In the genomic region with DNA sequence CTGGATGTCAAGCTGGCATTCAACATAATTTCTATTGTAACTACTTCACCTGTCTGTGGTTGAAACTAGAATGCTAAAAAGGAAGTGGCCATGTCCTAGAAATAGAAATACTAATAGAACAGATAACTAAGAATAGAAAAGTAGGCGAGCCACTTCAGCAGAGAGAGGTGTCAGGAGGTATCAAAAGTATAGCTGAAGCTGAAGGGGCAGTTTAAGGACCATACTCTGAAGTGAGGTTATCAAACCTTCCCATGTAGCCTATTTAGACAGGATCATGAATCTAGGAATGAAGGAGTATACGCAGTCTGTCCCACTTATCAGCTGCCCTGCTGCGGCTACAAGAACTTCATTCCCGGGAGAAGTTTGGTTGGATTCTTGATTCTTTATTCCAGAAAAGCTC, we compare ENCODE assay signal across 11 mouse cellular contexts. TPM values are rescaled to one million over a fixed set of nuclear protein-coding genes. Genes with fewer than 3 reads are reported as not detected.
DNase-seq lines count a peak whose midpoint lies in the region; ATAC-seq and TF ChIP-seq lines count a peak whose summit lies in the region.
"Had no signal": no experiment of that assay in that cellular context is flagged by ENCODE, and none has a peak within 500 bp of the region (broad histone marks: within the 10 kb centered on the region; RNA-seq: fewer than 3 reads in every experiment).

No protein-coding gene starts in this region.

- H3K36me3 ChIP-seq in forebrain, embryonic 16.5 days (ENCODE audit: control insufficient read depth, insufficient read depth) = no peaks in the 10 kb centered on the region
- no peaks in the 10 kb centered on the region for H3K36me3 ChIP-seq in forebrain, embryonic 10.5 days (replicated peaks)
- no peaks in the 10 kb centered on the region for H3K36me3 ChIP-seq in intestine, embryonic 14.5 days (ENCODE audit: control insufficient read depth, insufficient read depth, low read length)
- no peaks in the 10 kb centered on the region for H3K36me3 ChIP-seq in intestine, postnatal 0 days (ENCODE audit: control insufficient read depth, insufficient read depth)
- H3K36me3 ChIP-seq in neural tube, embryonic 13.5 days = no peaks in the 10 kb centered on the region
- no peaks in the 10 kb centered on the region for H3K36me3 ChIP-seq in stomach, postnatal 0 days (ENCODE audit: control insufficient read depth, insufficient read depth, low read length)
- H3K36me3 ChIP-seq: G1E had no signal

- no peak for ATAC-seq in forebrain, embryonic 16.5 days
- ATAC-seq in intestine, embryonic 14.5 days (replicated peaks; ENCODE audit: low FRiP score, low TSS enrichment, low read depth) = no peak
- no peak for ATAC-seq in intestine, postnatal 0 days
- no peak for ATAC-seq in neural tube, embryonic 13.5 days (ENCODE audit: low read depth)
- ATAC-seq in stomach, postnatal 0 days (ENCODE audit: low FRiP score, low TSS enrichment) = no peak
- ATAC-seq: activated CD4-positive, CD25-positive, alpha-beta regulatory T cell, adult 4 months had no signal

- no peaks in the 10 kb centered on the region for H3K27me3 ChIP-seq in forebrain, embryonic 16.5 days (replicated peaks; ENCODE audit: control insufficient read depth, insufficient read depth, low read length)
- no peaks in the 10 kb centered on the region for H3K27me3 ChIP-seq in forebrain, embryonic 10.5 days (ENCODE audit: poor library complexity, severe bottlenecking)
- H3K27me3 ChIP-seq in intestine, embryonic 14.5 days (replicated peaks; ENCODE audit: control insufficient read depth, insufficient read depth, low read length) = no peaks in the 10 kb centered on the region
- H3K27me3 ChIP-seq in intestine, postnatal 0 days (replicated peaks; ENCODE audit: control insufficient read depth, insufficient read depth, low read length) = no peaks in the 10 kb centered on the region
- no peaks in the 10 kb centered on the region for H3K27me3 ChIP-seq in neural tube, embryonic 13.5 days
- H3K27me3 ChIP-seq in stomach, postnatal 0 days (ENCODE audit: control insufficient read depth, insufficient read depth, low read length) = no peaks in the 10 kb centered on the region

- H3K27ac ChIP-seq in forebrain, embryonic 16.5 days (ENCODE audit: low read length) = no peak overlapping the region
- no peak overlapping the region for H3K27ac ChIP-seq in forebrain, embryonic 10.5 days
- H3K27ac ChIP-seq in intestine, embryonic 14.5 days (ENCODE audit: low read depth) = no peak overlapping the region
- H3K27ac ChIP-seq in intestine, postnatal 0 days (ENCODE audit: low read depth, low read length) = no peak overlapping the region
- H3K27ac ChIP-seq in neural tube, embryonic 13.5 days (replicated peaks) = no peak overlapping the region
- H3K27ac ChIP-seq in stomach, postnatal 0 days (replicated peaks) = no peak overlapping the region

- no peak overlapping the region for H3K4me3 ChIP-seq in forebrain, embryonic 16.5 days (replicated peaks; ENCODE audit: low read length)
- no peak overlapping the region for H3K4me3 ChIP-seq in forebrain, embryonic 10.5 days
- peak overlapping the region; percentile 8; the same call in 1 of the 2 replicates for H3K4me3 ChIP-seq in intestine, embryonic 14.5 days (ENCODE audit: low read depth, low read length)
- no peak overlapping the region for H3K4me3 ChIP-seq in intestine, postnatal 0 days (ENCODE audit: low read depth, low read length)
- no peak overlapping the region for H3K4me3 ChIP-seq in neural tube, embryonic 13.5 days
- no peak overlapping the region for H3K4me3 ChIP-seq in stomach, postnatal 0 days (ENCODE audit: low read depth, low read length)
- H3K4me3 ChIP-seq: myocyte had no signal

- no peak for TF ChIP-seq EP300 in stomach, postnatal 0 days (optimal IDR thresholded peaks at IDR 0.05)

- H3K9me3 ChIP-seq in forebrain, embryonic 16.5 days (ENCODE audit: control insufficient read depth, low read length) = no peaks in the 10 kb centered on the region
- H3K9me3 ChIP-seq in forebrain, embryonic 10.5 days = no peaks in the 10 kb centered on the region
- H3K9me3 ChIP-seq in intestine, embryonic 14.5 days (ENCODE audit: control insufficient read depth, low read length) = no peaks in the 10 kb centered on the region
- no peaks in the 10 kb centered on the region for H3K9me3 ChIP-seq in intestine, postnatal 0 days (ENCODE audit: control insufficient read depth)
- no peaks in the 10 kb centered on the region for H3K9me3 ChIP-seq in neural tube, embryonic 13.5 days
- no peaks in the 10 kb centered on the region for H3K9me3 ChIP-seq in stomach, postnatal 0 days (ENCODE audit: control insufficient read depth, low read length)
- H3K9me3 ChIP-seq: G1E had no signal

- H3K4me2 ChIP-seq in forebrain, embryonic 16.5 days (ENCODE audit: low read length) = peak overlapping the region; percentile 10; the same call in 1 of the 2 replicates
- H3K4me2 ChIP-seq in intestine, embryonic 14.5 days (ENCODE audit: low read length) = peak overlapping the region; percentile 44
- no peak overlapping the region for H3K4me2 ChIP-seq in intestine, postnatal 0 days (replicated peaks; ENCODE audit: low read depth)
- peak overlapping the region; percentile 38 for H3K4me2 ChIP-seq in neural tube, embryonic 13.5 days
- H3K4me2 ChIP-seq in stomach, postnatal 0 days (replicated peaks; ENCODE audit: low read depth) = peak overlapping the region; percentile 41; the same call in 1 of the 2 replicates

- no peaks in the 10 kb centered on the region for H3K4me1 ChIP-seq in forebrain, embryonic 16.5 days (replicated peaks; ENCODE audit: control insufficient read depth, insufficient read depth, low read length)
- H3K4me1 ChIP-seq in forebrain, embryonic 10.5 days = no peaks in the 10 kb centered on the region
- no peaks in the 10 kb centered on the region for H3K4me1 ChIP-seq in intestine, embryonic 14.5 days (replicated peaks; ENCODE audit: control insufficient read depth, insufficient read depth, low read length)
- H3K4me1 ChIP-seq in intestine, postnatal 0 days (replicated peaks; ENCODE audit: control insufficient read depth, insufficient read depth, low read length) = no peaks in the 10 kb centered on the region
- H3K4me1 ChIP-seq in neural tube, embryonic 13.5 days (replicated peaks) = no peaks in the 10 kb centered on the region
- no peaks in the 10 kb centered on the region for H3K4me1 ChIP-seq in stomach, postnatal 0 days (replicated peaks; ENCODE audit: control insufficient read depth, insufficient read depth)

- TF ChIP-seq CTCF in intestine, postnatal 0 days (IDR thresholded peaks at IDR 0.05; ENCODE audit: low read depth) = no peak
- no peak for TF ChIP-seq CTCF in stomach, postnatal 0 days (IDR thresholded peaks at IDR 0.05; ENCODE audit: low read depth)

- no peak overlapping the region for H3K9ac ChIP-seq in forebrain, embryonic 16.5 days (replicated peaks; ENCODE audit: low read depth, low read length)
- H3K9ac ChIP-seq in intestine, embryonic 14.5 days (ENCODE audit: low read length) = no peak overlapping the region
- no peak overlapping the region for H3K9ac ChIP-seq in intestine, postnatal 0 days (ENCODE audit: low read depth, low read length)
- H3K9ac ChIP-seq in neural tube, embryonic 13.5 days = no peak overlapping the region
- no peak overlapping the region for H3K9ac ChIP-seq in stomach, postnatal 0 days (ENCODE audit: low read length)

- no peak for DNase-seq in forebrain, embryonic 10.5 days (ENCODE audit: extremely low spot score, low spot score)
- no peak for DNase-seq in intestine, embryonic 14.5 days (ENCODE audit: low spot score)
- DNase-seq in neural tube, embryonic 10.5 days (ENCODE audit: extremely low spot score, low spot score) = no peak
- no peak for DNase-seq in stomach, postnatal 0 days (ENCODE audit: low spot score)
- no peak for DNase-seq in retina, postnatal 1 day

- WGBS in forebrain, embryonic 16.5 days = 75% methylated on average over 4 of the region's 4 CpGs
- WGBS in forebrain, embryonic 10.5 days = 81% methylated on average over 4 of the region's 4 CpGs
- 52% methylated on average over 4 of the region's 4 CpGs for WGBS in intestine, embryonic 14.5 days
- WGBS in intestine, postnatal 0 days = 48% methylated on average over 4 of the region's 4 CpGs
- WGBS in neural tube, embryonic 13.5 days = 72% methylated on average over 4 of the region's 4 CpGs
- WGBS in stomach, postnatal 0 days = 26% methylated on average over 4 of the region's 4 CpGs

RNA-seq across cellular contexts. Expression of gene Rnase2a, which starts 9.8 kb away (rescaled TPM):
- not detected in 2 replicates for polyA plus RNA-seq in forebrain, embryonic 16.5 days (2015; fragmentation: Nextera tagmentation; extraction: Ambion mirVana)
- not detected in 2 replicates for polyA plus RNA-seq in forebrain, embryonic 10.5 days (2016; fragmentation: Nextera tagmentation; extraction: Ambion mirVana)
- not detected in 2 replicates for polyA plus RNA-seq in intestine, embryonic 14.5 days (2014; fragmentation: Nextera tagmentation; extraction: Ambion mirVana)
- polyA plus RNA-seq in intestine, postnatal 0 days (2015; fragmentation: Nextera tagmentation; extraction: Ambion mirVana) = not detected in 2 replicates
- not detected in 2 replicates for polyA plus RNA-seq in neural tube, embryonic 13.5 days (2015; fragmentation: Nextera tagmentation; extraction: Ambion mirVana)
- polyA plus RNA-seq in stomach, postnatal 0 days (2015; fragmentation: Nextera tagmentation; extraction: Ambion mirVana) = not detected in 2 replicates
- polyA plus RNA-seq: activated CD4-positive, CD25-positive, alpha-beta regulatory T cell, adult 4 months; G1E had no signal
